Mouse (Mus musculus) lung, embryonic 15.5 days (tissue): ENCODE measurements around the gene Pik3cg. TPM values are rescaled to one million over a fixed set of nuclear protein-coding genes. Genes with fewer than 3 reads are reported as not detected.

Source experiments
- ATAC-seq: fragments of 200-750 bp; cut with Nextera tagmentation; 2 replicates; pipeline ENCODE4 v1.8.0; 2017; ENCODE audit warnings: moderate number of reproducible peaks, borderline replicate concordance; ENCODE audit not compliant: low FRiP score, low TSS enrichment; ENCODE audit errors: extremely low read depth
- H3K27ac ChIP-seq: fragments of 300-500 bp; sonication (generic); 2 replicates; pipeline ENCODE4 v1.5.1; 2015; ENCODE audit warnings: moderate library complexity, mild to moderate bottlenecking, inconsistent platforms
- H3K27me3 ChIP-seq: fragments of 300-500 bp; sonication (generic); 2 replicates; pipeline ENCODE4 v1.6.1; 2015; ENCODE audit warnings: inconsistent platforms
- H3K36me3 ChIP-seq: fragments of 300-500 bp; sonication (generic); 2 replicates; pipeline ENCODE4 v1.6.1; 2015; ENCODE audit warnings: inconsistent platforms
- H3K4me1 ChIP-seq: fragments of 300-500 bp; sonication (generic); 2 replicates; pipeline ENCODE4 v1.6.1; 2015; ENCODE audit warnings: inconsistent platforms
- H3K4me2 ChIP-seq: fragments of 300-500 bp; sonication (generic); 2 replicates; pipeline ENCODE4 v1.6.1; 2015; ENCODE audit warnings: inconsistent platforms, mild to moderate bottlenecking, moderate library complexity
- H3K4me3 ChIP-seq: fragments of 300-500 bp; sonication (generic); 2 replicates; pipeline ENCODE4 v1.5.1; 2015; ENCODE audit warnings: mild to moderate bottlenecking, inconsistent platforms
- H3K9ac ChIP-seq: fragments of 300-500 bp; sonication (generic); 2 replicates; pipeline ENCODE4 v1.6.1; 2015; ENCODE audit warnings: inconsistent platforms
- H3K9me3 ChIP-seq: fragments of 300-500 bp; sonication (generic); 2 replicates; pipeline ENCODE4 v1.6.1; 2016; ENCODE audit warnings: inconsistent platforms
- WGBS: fragments of 180-500 bp; shearing (Covaris S2); methylation state at CpG from one replicate; pipeline ENCODE4 v1.1.7; 2015; 5-methylcytosine and 5-hydroxymethylcytosine counted together
- polyA plus RNA-seq: library from polyadenylated mRNA; unstranded; fragments of >200 nt; fragmentation: Nextera tagmentation; extraction: Ambion mirVana; gene quantifications from 2 replicates; pipeline ENCODE4 v1.2.1, GENCODE M21; 2015

The Pik3cg gene
- polyA plus RNA-seq, 1 experiment from 2014 or later: 3.9 TPM

- 64% methylated on average over 9 of the region's 9 CpGs for WGBS
- Histone ChIP-seq H3K9me3 (no peaks in the 10 kb centered on the region), H3K4me1 (peaks cover 10% of the 10 kb centered on the region; the same call in 1 of the 2 replicates), H3K4me2 (no peak overlapping the region), H3K9ac (no peak overlapping the region), H3K4me3 (no peak overlapping the region), H3K27me3 (no peaks in the 10 kb centered on the region), H3K36me3 (no peaks in the 10 kb centered on the region), H3K27ac (0 out of 2 replicates have a peak overlapping the region, but pooled peaks have one; percentile 4)
- no peak for ATAC-seq
These were observed 70.1 kb downstream of the Pik3cg start for GRCm38 (mm10) chr12:32138362-32138761.

- Histone ChIP-seq H3K9me3 (no peaks in the 10 kb centered on the region), H3K27ac (no peak overlapping the region), H3K4me2 (no peak overlapping the region), H3K4me3 (no peak overlapping the region), H3K9ac (no peak overlapping the region), H3K36me3 (no peaks in the 10 kb centered on the region), H3K27me3 (no peaks in the 10 kb centered on the region), H3K4me1 (peaks cover 10% of the 10 kb centered on the region; the same call in 1 of the 2 replicates)
- ATAC-seq: no peak
- 58% methylated on average over 2 of the region's 2 CpGs for WGBS
These were observed 70.9 kb downstream of the Pik3cg start for GRCm38 (mm10) chr12:32137542-32137941.

- no peak overlapping the region for H3K27ac ChIP-seq
- H3K9me3 ChIP-seq: no peaks in the 10 kb centered on the region
- H3K4me1 ChIP-seq: no peaks in the 10 kb centered on the region
- ATAC-seq: no peak
- no peaks in the 10 kb centered on the region for H3K27me3 ChIP-seq
- H3K36me3 ChIP-seq: no peaks in the 10 kb centered on the region
- H3K4me3 ChIP-seq: no peak overlapping the region
- H3K4me2 ChIP-seq: no peak overlapping the region
- H3K9ac ChIP-seq: no peak overlapping the region
- 41% methylated on average over 14 of the region's 14 CpGs for WGBS
These were observed 80.6 kb downstream of the Pik3cg start for GRCm38 (mm10) chr12:32127599-32128507.

- ATAC-seq: no peak
- Histone ChIP-seq H3K36me3 (no peaks in the 10 kb centered on the region), H3K27ac (no peak overlapping the region), H3K4me1 (no peaks in the 10 kb centered on the region), H3K9ac (no peak overlapping the region), H3K4me2 (no peak overlapping the region), H3K9me3 (no peaks in the 10 kb centered on the region), H3K4me3 (no peak overlapping the region), H3K27me3 (no peaks in the 10 kb centered on the region)
- 66% methylated on average over 2 of the region's 2 CpGs for WGBS
These were observed 81.3 kb downstream of the Pik3cg start for GRCm38 (mm10) chr12:32127158-32127557.

GRCm38 (mm10) chr12:32124456-32124855 lies 84.0 kb downstream of the Pik3cg start:
- WGBS: 87% methylated on average over 2 of the region's 2 CpGs
- Histone ChIP-seq H3K9me3 (no peaks in the 10 kb centered on the region), H3K36me3 (no peaks in the 10 kb centered on the region), H3K27me3 (no peaks in the 10 kb centered on the region), H3K27ac (no peak overlapping the region), H3K9ac (no peak overlapping the region), H3K4me2 (no peak overlapping the region), H3K4me1 (no peaks in the 10 kb centered on the region), H3K4me3 (no peak overlapping the region)
- ATAC-seq: no peak

- H3K4me3 ChIP-seq: no peak overlapping the region
- H3K27me3 ChIP-seq: no peaks in the 10 kb centered on the region
- no peaks in the 10 kb centered on the region for H3K36me3 ChIP-seq
- no peaks in the 10 kb centered on the region for H3K4me1 ChIP-seq
- no peaks in the 10 kb centered on the region for H3K9me3 ChIP-seq
- H3K4me2 ChIP-seq: no peak overlapping the region
- no peak for ATAC-seq
- H3K27ac ChIP-seq: no peak overlapping the region
- 78% methylated on average over 8 of the region's 8 CpGs for WGBS
- H3K9ac ChIP-seq: no peak overlapping the region
These were observed 84.4 kb downstream of the Pik3cg start for GRCm38 (mm10) chr12:32124030-32124429.

GRCm38 (mm10) chr12:32123559-32123958 lies 84.9 kb downstream of the Pik3cg start:
- no peak; the same call in 1 of the 2 replicates for ATAC-seq
- WGBS: 55% methylated on average over 5 of the region's 5 CpGs
- Histone ChIP-seq H3K9ac (no peak overlapping the region), H3K4me3 (no peak overlapping the region), H3K27ac (no peak overlapping the region), H3K27me3 (no peaks in the 10 kb centered on the region), H3K36me3 (no peaks in the 10 kb centered on the region), H3K4me1 (no peaks in the 10 kb centered on the region), H3K4me2 (no peak overlapping the region), H3K9me3 (no peaks in the 10 kb centered on the region)

Other genes starting within 250 kb of the Pik3cg start
- gene Prkar2b, start 147.4 kb downstream of the Pik3cg start, polyA plus RNA-seq: 21.4 and 24.6 TPM in 2 replicates
- 2.9 and 3.4 TPM in 2 replicates for gene Ccdc71l, start 170.0 kb upstream of the Pik3cg start, polyA plus RNA-seq